Mouse (Mus musculus) stomach, embryonic 14.5 days (tissue): ENCODE data around the gene Lbp. TPM values are rescaled to one million over a fixed set of nuclear protein-coding genes. Genes with fewer than 3 reads are reported as not detected.
A peak's percentile ranks its signal among the peaks of the same experiment; 100 is the strongest.

Experiments
- ATAC-seq: fragments of 200-750 bp; cut with Nextera tagmentation; 2 replicates; pipeline ENCODE4 v1.8.0; 2017; ENCODE audit warnings: low read depth, moderate TSS enrichment; ENCODE audit not compliant: insufficient number of reproducible peaks, insufficient read depth, low FRiP score
- H3K27ac ChIP-seq: fragments of 300-500 bp; sonication (generic); 2 replicates; pipeline ENCODE4 v1.5.1; 2014; ENCODE audit warnings: mild to moderate bottlenecking, low read length, moderate library complexity, mixed read lengths
- H3K27me3 ChIP-seq: fragments of 300-500 bp; sonication (generic); 2 replicates; pipeline ENCODE4 v1.6.1; 2014; ENCODE audit warnings: low read length, control low read depth, mixed read lengths; ENCODE audit not compliant: control insufficient read depth, insufficient read depth
- H3K36me3 ChIP-seq: fragments of 300-500 bp; sonication (generic); 2 replicates; pipeline ENCODE4 v1.6.1; 2014; ENCODE audit warnings: mild to moderate bottlenecking, control low read depth, low read length, moderate library complexity, mixed read lengths; ENCODE audit not compliant: control insufficient read depth, insufficient read depth
- H3K4me1 ChIP-seq: fragments of 300-500 bp; sonication (generic); 2 replicates; pipeline ENCODE4 v1.6.1; 2014; ENCODE audit warnings: low read length, control low read depth, mixed read lengths; ENCODE audit not compliant: control insufficient read depth, insufficient read depth
- H3K4me2 ChIP-seq: fragments of 300-500 bp; sonication (generic); replicated peaks from 2 replicates; pipeline ENCODE4 v1.6.1; 2014; ENCODE audit warnings: low read depth, low read length, control low read depth
- H3K4me3 ChIP-seq: fragments of 300-500 bp; sonication (generic); 2 replicates; pipeline ENCODE4 v1.5.1; 2014; ENCODE audit warnings: low read depth, low read length, control low read depth
- H3K9ac ChIP-seq: fragments of 300-500 bp; sonication (generic); replicated peaks from 2 replicates; pipeline ENCODE4 v1.6.1; 2014; ENCODE audit warnings: low read depth, mild to moderate bottlenecking, control low read depth, low read length, moderate library complexity, mixed read lengths
- H3K9me3 ChIP-seq: fragments of 300-500 bp; sonication (generic); 2 replicates; pipeline ENCODE4 v1.6.1; 2016; ENCODE audit warnings: low read depth, low read length, control low read depth; ENCODE audit not compliant: control insufficient read depth
- WGBS: fragments of 180-500 bp; shearing (Covaris S2); extraction: QIAGEN DNeasy Blood & Tissue Kit; methylation state at CpG from one replicate; pipeline ENCODE4 v1.1.7; 2014; 5-methylcytosine and 5-hydroxymethylcytosine counted together
- polyA plus RNA-seq: library from polyadenylated mRNA; unstranded; fragments of >200 nt; fragmentation: Nextera tagmentation; extraction: Ambion mirVana; gene quantifications from 2 replicates; pipeline ENCODE4 v1.2.1, GENCODE M21; 2014

Lbp gene
- polyA plus RNA-seq, result 3.5 and 5.3 TPM in 2 replicates

- peak; percentile 80; the same call in 1 of the 2 replicates for ATAC-seq
- Histone ChIP-seq H3K4me2 (no peak within 1 kb of the TSS), H3K4me1 (peaks cover 7% of the 10 kb centered on the region; the same call in 1 of the 2 replicates), H3K27ac (no peak within 1 kb of the TSS), H3K9me3 (no peaks in the 10 kb centered on the region), H3K36me3 (no peaks in the 10 kb centered on the region), H3K4me3 (no peak within 1 kb of the TSS), H3K27me3 (no peaks in the 10 kb centered on the region), H3K9ac (no peak within 1 kb of the TSS)
- WGBS, result 21% methylated on average over 13 of the region's 13 CpGs
These were observed at the start of gene Lbp for GRCm38 (mm10) chr2:158305948-158306695. Gene Lbp (plus strand): TSS chr2:158306493.

GRCm38 (mm10) chr2:158256894-158257293, 49.4 kb upstream of the Lbp start:
- H3K27ac ChIP-seq, result no peak overlapping the region; the same call in 1 of the 2 replicates
- H3K9ac ChIP-seq, result 0 out of 2 replicates have a peak overlapping the region, but pooled peaks have one; percentile 4
- H3K4me3 ChIP-seq, result no peak overlapping the region
- H3K36me3 ChIP-seq, result no peaks in the 10 kb centered on the region
- peak; percentile 72; the same call in 1 of the 2 replicates for ATAC-seq
- H3K4me1 ChIP-seq, result peaks cover 18% of the 10 kb centered on the region; the same call in 1 of the 2 replicates
- no peaks in the 10 kb centered on the region for H3K9me3 ChIP-seq
- 0 out of 2 replicates have a peak overlapping the region, but pooled peaks have one; percentile 0 for H3K4me2 ChIP-seq
- 9% methylated on average over 5 of the region's 5 CpGs for WGBS
- no peaks in the 10 kb centered on the region for H3K27me3 ChIP-seq

- H3K4me3 ChIP-seq, result no peak within 1 kb of the TSS
- peaks cover 18% of the 10 kb centered on the region; the same call in 1 of the 2 replicates for H3K4me1 ChIP-seq
- WGBS, result 58% methylated on average over 18 of the region's 18 CpGs
- H3K9me3 ChIP-seq, result no peaks in the 10 kb centered on the region
- H3K9ac ChIP-seq, result 0 out of 2 replicates have a peak within 1 kb of the TSS, but pooled peaks have one; percentile 4
- ATAC-seq, result no peak
- 0 out of 2 replicates have a peak within 1 kb of the TSS, but pooled peaks have one; percentile 0 for H3K4me2 ChIP-seq
- no peaks in the 10 kb centered on the region for H3K36me3 ChIP-seq
- H3K27me3 ChIP-seq, result no peaks in the 10 kb centered on the region
- peak within 1 kb of the TSS; percentile 39; the same call in 1 of the 2 replicates for H3K27ac ChIP-seq
These were observed 48.3 kb upstream of the Lbp start, which contains the start of gene Bpi for GRCm38 (mm10) chr2:158258005-158258418. Gene Bpi (plus strand): TSS chr2:158258094.

GRCm38 (mm10) chr2:158258781-158259180, 47.5 kb upstream of the Lbp start:
- ATAC-seq, result 0 out of 2 replicates have a peak, but pooled peaks have one; percentile 25
- H3K27me3 ChIP-seq, result no peaks in the 10 kb centered on the region
- no peak overlapping the region for H3K4me3 ChIP-seq
- H3K4me2 ChIP-seq, result no peak overlapping the region
- H3K36me3 ChIP-seq, result no peaks in the 10 kb centered on the region
- H3K9ac ChIP-seq, result no peak overlapping the region
- no peak overlapping the region for H3K27ac ChIP-seq
- H3K9me3 ChIP-seq, result no peaks in the 10 kb centered on the region
- 14% methylated on average over 12 of the region's 12 CpGs for WGBS
- peaks cover 18% of the 10 kb centered on the region; the same call in 1 of the 2 replicates for H3K4me1 ChIP-seq

- Histone ChIP-seq H3K4me3 (no peak overlapping the region), H3K4me1 (peaks cover 18% of the 10 kb centered on the region; the same call in 1 of the 2 replicates), H3K9ac (no peak overlapping the region), H3K9me3 (no peaks in the 10 kb centered on the region), H3K27ac (no peak overlapping the region), H3K4me2 (no peak overlapping the region), H3K27me3 (no peaks in the 10 kb centered on the region), H3K36me3 (no peaks in the 10 kb centered on the region)
- 68% methylated on average over 8 of the region's 8 CpGs for WGBS
- no peak for ATAC-seq
These were observed 46.8 kb upstream of the Lbp start for GRCm38 (mm10) chr2:158259498-158259897.

- WGBS, result 83% methylated on average over 3 of the region's 3 CpGs
These were observed 41.4 kb upstream of the Lbp start for GRCm38 (mm10) chr2:158264877-158265276.

GRCm38 (mm10) chr2:158270017-158270416, 36.3 kb upstream of the Lbp start:
- no peak overlapping the region for H3K27ac ChIP-seq
- H3K9me3 ChIP-seq, result no peaks in the 10 kb centered on the region
- no peak overlapping the region for H3K4me3 ChIP-seq
- no peak overlapping the region for H3K9ac ChIP-seq
- no peaks in the 10 kb centered on the region for H3K27me3 ChIP-seq
- 81% methylated on average over 8 of the region's 8 CpGs for WGBS
- no peaks in the 10 kb centered on the region for H3K4me1 ChIP-seq
- ATAC-seq, result no peak
- H3K36me3 ChIP-seq, result no peaks in the 10 kb centered on the region
- H3K4me2 ChIP-seq, result no peak overlapping the region

More at GRCm38 (mm10) chr2:158264877-158265276, 41.4 kb upstream of the Lbp start:
- Histone ChIP-seq H3K9me3 (no peaks in the 10 kb centered on the region), H3K27me3 (no peaks in the 10 kb centered on the region), H3K36me3 (no peaks in the 10 kb centered on the region), H3K4me2 (no peak overlapping the region), H3K27ac (no peak overlapping the region), H3K9ac (no peak overlapping the region), H3K4me1 (no peaks in the 10 kb centered on the region), H3K4me3 (no peak overlapping the region)
- no peak for ATAC-seq

- H3K27me3 ChIP-seq, result no peaks in the 10 kb centered on the region
- no peak overlapping the region for H3K9ac ChIP-seq
- no peaks in the 10 kb centered on the region for H3K4me1 ChIP-seq
- no peak overlapping the region for H3K4me3 ChIP-seq
- no peak overlapping the region for H3K4me2 ChIP-seq
- WGBS, result 7% methylated on average over 2 of the region's 2 CpGs
- H3K27ac ChIP-seq, result no peak overlapping the region
- H3K9me3 ChIP-seq, result no peaks in the 10 kb centered on the region
- ATAC-seq, result no peak
- H3K36me3 ChIP-seq, result no peaks in the 10 kb centered on the region
These were observed 32.6 kb upstream of the Lbp start for GRCm38 (mm10) chr2:158273646-158274045.
